Mouse (Mus musculus) embryo, embryonic 11 days (tissue): ENCODE measurements around the gene Sphk2.

ENCODE experiments used
- DNase-seq: peaks from one replicate; pipeline ENCODE4 v3.0.0-alpha.2; 2015

The Sphk2 gene

GRCm38 (mm10) chr7:45717918-45718297 lies at the start of gene Sphk2:
Sphk2 (minus strand) TSS chr7:45718002.
- peak; percentile 97 for DNase-seq

GRCm38 (mm10) chr7:45767500-45767899 lies 49.7 kb upstream of the Sphk2 start:
- DNase-seq, result no peak

GRCm38 (mm10) chr7:45766764-45767163 lies 49.0 kb upstream of the Sphk2 start:
- DNase-seq, result no peak

- DNase-seq, result no peak
These were observed 48.2 kb upstream of the Sphk2 start for GRCm38 (mm10) chr7:45765995-45766394.

- no peak for DNase-seq
These were observed 42.3 kb upstream of the Sphk2 start for GRCm38 (mm10) chr7:45760151-45760550.

- DNase-seq, result peak; percentile 36
These were observed 41.6 kb upstream of the Sphk2 start for GRCm38 (mm10) chr7:45759400-45759799.

- DNase-seq, result no peak
These were observed 37.9 kb upstream of the Sphk2 start for GRCm38 (mm10) chr7:45755703-45756102.

- DNase-seq, result no peak
These were observed 32.4 kb upstream of the Sphk2 start for GRCm38 (mm10) chr7:45750162-45750561.

- DNase-seq, result no peak
These were observed 31.6 kb upstream of the Sphk2 start for GRCm38 (mm10) chr7:45749401-45749800.

GRCm38 (mm10) chr7:45748110-45748509 lies 30.3 kb upstream of the Sphk2 start:
- no peak for DNase-seq

GRCm38 (mm10) chr7:45747450-45747849 lies 29.6 kb upstream of the Sphk2 start:
- no peak for DNase-seq

GRCm38 (mm10) chr7:45746518-45746917 lies 28.7 kb upstream of the Sphk2 start:
- DNase-seq, result no peak

- peak; percentile 75 for DNase-seq
These were observed 26.6 kb upstream of the Sphk2 start for GRCm38 (mm10) chr7:45744387-45744786.

- no peak for DNase-seq
These were observed 24.5 kb upstream of the Sphk2 start for GRCm38 (mm10) chr7:45742338-45742737.

- no peak for DNase-seq
These were observed 24.0 kb upstream of the Sphk2 start for GRCm38 (mm10) chr7:45741777-45742176.

GRCm38 (mm10) chr7:45741308-45741707 lies 23.5 kb upstream of the Sphk2 start:
- no peak for DNase-seq

- DNase-seq, result no peak
These were observed 22.0 kb upstream of the Sphk2 start for GRCm38 (mm10) chr7:45739820-45740219.

GRCm38 (mm10) chr7:45739162-45739763 lies 21.5 kb upstream of the Sphk2 start:
- peak; percentile 88 for DNase-seq

- no peak for DNase-seq
These were observed 15.7 kb upstream of the Sphk2 start for GRCm38 (mm10) chr7:45733477-45733876.

GRCm38 (mm10) chr7:45730727-45731431 lies 13.1 kb upstream of the Sphk2 start:
- peak; percentile 73 for DNase-seq

- DNase-seq, result no peak
These were observed 9.8 kb upstream of the Sphk2 start for GRCm38 (mm10) chr7:45727625-45728024.

- DNase-seq, result no peak
These were observed 8.6 kb upstream of the Sphk2 start for GRCm38 (mm10) chr7:45726419-45726818.

GRCm38 (mm10) chr7:45725713-45726112 lies 7.9 kb upstream of the Sphk2 start, which contains the start of gene Spaca4:
Spaca4 (minus strand) TSS chr7:45725813.
- no peak for DNase-seq

- no peak for DNase-seq
These were observed 7.3 kb upstream of the Sphk2 start for GRCm38 (mm10) chr7:45725151-45725550.

GRCm38 (mm10) chr7:45723781-45724180 lies 6.0 kb upstream of the Sphk2 start:
- no peak for DNase-seq
